Mouse (Mus musculus): ENCODE results near the gene Trmt2b.
"Not testable (repeated sequence)": the region's sequence is repeated elsewhere in the genome, so short reads cannot be mapped to it uniquely, and the experiment has no call there.

Gene Trmt2b

DNA sequence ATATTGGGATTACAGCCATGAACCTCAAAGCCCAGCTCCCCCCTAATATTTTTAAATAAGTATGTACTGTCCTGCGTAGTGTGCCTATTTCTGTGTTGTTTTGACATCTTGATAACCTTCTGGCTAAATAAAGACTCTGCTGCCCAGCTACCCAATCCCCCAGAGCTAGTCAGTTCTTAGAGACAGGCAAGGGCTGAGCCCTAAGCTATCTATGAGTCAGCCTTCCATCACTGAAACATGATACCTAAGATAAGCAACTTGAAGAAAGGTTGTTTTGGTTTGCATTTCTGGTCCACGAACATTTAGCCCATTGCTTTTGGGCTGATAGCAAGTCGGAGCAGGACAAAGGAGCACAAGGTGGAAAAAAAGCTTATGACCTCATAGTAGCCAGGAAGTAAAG, 56.2 kb downstream of the Trmt2b start:
- in situ Hi-C loops (cut with MboI, MseI) = no loop called here

DNA sequence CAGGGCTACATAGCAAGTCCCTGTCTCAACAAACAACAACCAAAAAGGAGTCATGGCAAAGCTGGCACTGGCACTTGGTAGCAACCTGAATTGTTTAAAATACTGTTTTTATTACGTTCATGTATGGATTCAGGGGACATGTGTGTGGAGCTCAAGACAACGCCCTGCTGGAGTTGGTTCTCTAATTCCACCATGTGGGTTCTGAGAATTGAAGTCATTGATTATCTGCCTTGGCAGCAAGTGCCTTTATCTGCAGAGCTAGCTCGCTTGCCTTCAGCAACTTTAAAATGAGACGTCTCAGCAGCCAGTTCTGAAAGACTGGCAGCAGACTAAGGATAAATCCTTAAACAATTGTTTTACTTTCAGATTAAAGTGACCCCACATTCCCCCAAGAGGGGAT, 58.6 kb downstream of the Trmt2b start:
- in situ Hi-C loops (cut with MboI, MseI) = no loop called here

DNA sequence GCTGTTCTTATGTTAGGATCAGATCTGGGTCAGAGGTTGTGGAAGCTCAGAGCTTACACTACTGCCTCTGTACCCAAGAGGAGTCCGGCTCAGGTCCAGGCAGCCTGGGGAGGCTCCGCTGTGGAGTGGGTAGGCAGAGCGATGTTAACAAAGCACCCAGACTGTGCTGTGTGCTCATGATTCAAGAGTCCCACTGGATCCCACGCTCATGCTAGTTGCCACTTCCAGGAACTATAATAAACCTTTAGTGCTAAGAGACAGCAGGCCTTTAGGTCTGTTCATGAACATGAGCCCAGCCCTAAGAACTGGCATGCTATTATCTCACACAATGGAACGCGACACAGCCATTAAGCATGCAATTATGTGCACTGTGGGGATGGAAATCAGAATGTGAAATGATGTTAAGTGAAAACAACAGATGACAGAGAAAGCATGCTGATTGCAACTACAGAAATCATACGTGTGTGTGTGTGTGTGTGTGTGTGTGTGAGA, 65.6 kb downstream of the Trmt2b start:
- in situ Hi-C loops (cut with MboI, MseI) = no loop called here

DNA sequence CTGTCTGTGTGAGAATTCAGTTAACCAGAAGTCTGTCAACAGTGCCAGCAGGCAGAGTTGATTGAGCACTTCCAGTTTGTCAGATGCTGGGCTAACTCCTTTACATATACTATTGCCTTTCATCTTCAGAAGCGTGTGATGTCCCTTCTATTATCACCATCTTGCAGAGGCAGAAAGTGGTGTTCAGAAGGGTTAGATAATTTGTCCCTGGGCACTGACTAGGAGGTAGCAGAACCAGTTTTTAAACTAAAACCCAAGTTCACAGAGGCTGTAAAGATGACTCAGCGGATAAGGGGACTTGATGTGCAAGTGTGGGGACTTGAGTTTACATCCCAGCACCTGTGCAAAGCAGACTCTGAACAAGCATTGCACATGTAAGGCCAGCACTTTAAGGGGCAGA, 68.3 kb downstream of the Trmt2b start:
- in situ Hi-C loops (cut with MboI, MseI) = no loop called here

DNA sequence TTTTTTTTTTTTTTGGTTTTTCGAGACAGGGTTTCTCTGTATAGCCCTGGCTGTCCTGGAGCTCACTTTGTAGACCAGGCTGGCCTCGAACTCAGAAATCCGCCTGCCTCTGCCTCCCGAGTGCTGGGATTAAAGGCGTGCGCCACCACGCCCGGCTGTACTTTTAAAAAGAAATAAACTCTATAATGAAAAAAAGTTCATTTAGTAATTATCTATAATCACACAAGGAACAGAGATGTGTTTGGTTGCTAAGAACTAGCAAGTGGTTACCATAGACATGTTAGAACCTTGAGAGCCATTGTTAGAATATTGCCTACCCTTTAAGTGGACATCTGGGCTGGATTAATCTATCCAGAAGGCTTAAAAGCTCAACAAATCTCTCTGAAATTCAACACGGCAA, 89.6 kb downstream of the Trmt2b start, which contains the start of gene Arl13a:
Arl13a (plus strand) TSS at position 301 of the 400 bp plus-strand sequence.
- in situ Hi-C loops (cut with MboI, MseI) = not testable (repeated sequence)

DNA sequence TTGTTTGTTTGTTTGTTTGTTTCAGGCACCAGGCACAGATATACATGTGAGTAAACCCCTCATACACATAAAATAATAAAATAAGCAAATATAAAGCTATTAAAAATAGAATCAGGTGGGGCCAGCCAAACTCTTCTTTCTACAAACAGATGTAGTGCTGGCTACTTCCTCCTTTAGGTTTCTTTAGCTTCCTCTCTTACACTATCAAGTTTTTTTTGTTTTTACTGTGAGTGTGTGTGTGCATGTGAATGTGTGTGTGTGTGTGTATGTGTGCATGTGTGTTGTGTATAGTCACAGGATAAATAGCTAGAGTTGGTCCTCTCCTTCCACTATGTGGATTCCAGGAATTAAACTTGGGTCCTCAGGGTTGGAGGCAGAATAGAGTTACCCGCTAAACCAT, 102.1 kb downstream of the Trmt2b start:
- in situ Hi-C loops (cut with MboI, MseI) = no loop called here
